Mouse (Mus musculus): ENCODE results near the gene Tmem265.

The Tmem265 gene

DNA sequence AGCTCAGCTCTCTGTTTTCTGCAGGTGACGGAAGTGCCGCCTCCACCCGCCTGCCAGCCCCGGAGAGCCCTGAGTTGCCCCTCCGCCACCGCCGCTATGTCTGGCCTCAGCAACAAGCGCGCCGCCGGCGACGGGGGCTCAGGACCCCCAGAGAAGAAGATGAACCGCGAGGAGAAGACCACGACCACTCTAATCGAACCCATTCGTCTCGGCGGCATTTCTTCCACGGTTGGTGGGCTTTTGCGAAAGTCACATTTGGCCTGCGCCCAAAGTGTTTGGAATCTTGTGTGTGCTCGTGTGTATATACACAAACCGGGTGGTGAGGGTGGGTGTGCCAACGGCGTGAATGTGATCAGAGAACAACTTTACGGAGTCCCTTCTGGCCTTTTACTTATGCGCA is 27.7 kb downstream of the Tmem265 start:
- no peak for DNase-seq

DNA sequence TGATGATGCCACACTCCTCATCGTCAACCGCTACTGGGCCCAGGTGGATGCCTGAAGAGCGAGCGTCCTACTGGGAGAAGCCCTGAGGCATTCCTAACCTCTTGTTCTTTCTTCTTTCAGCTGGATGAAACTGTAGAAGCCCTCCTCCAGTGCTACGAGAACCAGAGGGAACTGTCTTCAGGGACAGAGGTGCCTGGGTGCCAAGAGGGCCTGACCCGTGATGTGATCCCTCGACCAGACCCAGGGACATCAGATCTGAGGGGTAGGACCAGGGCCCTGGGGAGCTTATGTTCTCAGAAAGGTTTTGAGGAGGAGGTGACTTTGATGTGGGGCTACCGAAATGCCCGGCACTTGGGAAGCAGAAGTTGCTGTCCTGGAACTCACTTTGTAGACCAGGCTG is 28.4 kb downstream of the Tmem265 start:
- DNase-seq, result no peak

DNA sequence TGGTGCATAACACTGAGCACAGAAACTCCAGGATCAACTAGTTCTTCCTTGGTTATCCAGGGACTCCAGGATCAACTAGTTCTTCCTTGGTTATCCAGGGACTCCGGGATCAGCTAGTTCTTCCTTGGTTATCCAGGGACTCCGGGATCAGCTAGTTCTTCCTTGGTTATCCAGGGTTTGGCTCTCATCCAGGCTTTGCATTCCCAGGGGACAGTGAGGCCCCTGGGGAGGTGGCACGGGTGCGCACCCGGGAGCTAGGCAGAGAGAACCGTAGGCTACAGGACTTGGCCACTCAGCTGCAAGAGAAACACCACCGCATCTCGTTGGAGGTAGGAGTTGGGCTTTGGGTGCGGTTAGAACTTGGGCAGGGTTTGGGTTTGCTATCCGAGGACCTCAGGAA is 29.9 kb downstream of the Tmem265 start:
- no peak for DNase-seq

DNA sequence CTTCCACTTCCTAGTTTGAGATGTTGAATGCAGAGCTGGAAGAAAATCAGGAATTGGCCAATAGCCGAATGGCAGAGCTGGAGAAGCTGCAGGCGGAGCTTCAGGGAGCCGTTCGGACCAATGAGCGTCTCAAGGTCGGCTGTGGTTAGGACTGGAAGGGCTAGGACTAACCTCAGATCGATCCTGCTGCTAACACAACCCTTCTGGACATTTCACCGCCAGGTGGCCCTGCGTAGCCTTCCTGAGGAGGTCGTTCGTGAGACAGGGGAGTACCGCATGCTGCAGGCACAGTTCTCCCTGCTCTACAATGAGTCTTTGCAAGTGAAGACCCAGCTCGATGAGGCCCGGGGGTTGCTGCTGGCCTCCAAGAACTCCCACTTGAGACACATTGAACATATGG is 31.4 kb downstream of the Tmem265 start:
- DNase-seq, result no peak

DNA sequence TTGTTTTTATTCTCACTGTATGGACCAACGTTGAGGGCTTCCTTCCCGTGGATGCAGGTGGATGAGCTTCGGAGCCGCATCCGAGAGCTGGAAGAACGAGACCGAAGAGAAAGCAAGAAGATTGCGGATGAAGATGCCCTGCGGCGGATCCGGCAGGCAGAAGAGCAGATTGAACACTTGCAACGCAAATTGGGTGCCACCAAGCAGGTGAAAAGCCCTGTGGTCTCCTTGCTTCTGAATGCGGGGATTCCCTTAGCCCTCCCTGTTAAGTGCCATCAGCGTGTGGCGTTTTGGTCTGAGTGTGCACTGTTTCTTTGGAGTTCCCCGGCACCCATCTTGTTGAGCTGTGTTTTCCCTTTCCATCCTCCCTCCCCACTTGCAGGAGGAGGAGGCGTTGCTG is 35.6 kb downstream of the Tmem265 start:
- DNase-seq, result no peak

DNA sequence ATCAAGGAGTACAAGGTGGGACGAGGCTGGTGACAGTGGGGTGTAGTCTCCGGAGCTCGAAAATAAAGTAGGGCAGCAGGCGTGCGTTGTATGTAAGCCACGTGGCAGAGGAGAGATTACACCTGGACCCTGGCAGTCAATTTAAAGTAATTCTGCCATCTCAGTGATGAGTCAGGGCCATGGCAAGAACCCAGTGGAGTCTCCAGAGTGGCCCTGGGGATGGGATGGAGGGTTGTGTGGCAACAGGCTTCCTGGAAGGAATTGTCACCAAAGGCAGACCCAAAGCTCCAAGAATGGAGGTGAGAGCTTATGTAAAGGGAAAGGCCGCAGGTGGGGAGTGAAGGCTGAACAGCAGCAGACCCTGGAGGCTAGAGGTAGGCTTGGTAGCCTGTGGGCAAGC is 39.4 kb downstream of the Tmem265 start:
- no peak for DNase-seq

DNA sequence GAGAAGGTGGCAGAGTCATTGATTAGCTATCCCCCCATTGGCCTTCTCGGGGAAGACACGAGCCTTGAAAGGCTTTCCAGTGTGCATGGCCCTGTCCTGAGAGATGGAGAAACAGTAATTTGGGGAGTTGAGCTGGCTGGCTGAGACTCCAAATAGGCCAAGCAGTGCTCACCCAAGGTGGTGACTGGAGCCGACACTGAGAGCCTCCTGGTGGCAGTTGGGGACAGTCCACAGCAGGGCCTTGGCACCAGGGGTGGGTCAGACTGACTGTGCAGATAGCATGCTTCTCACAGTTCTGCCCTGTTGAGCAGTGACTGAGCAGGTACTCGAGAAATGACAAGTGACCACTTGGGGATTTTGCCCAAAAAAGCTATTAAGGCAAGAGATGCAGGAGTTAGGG is 40.5 kb downstream of the Tmem265 start:
- no peak for DNase-seq

DNA sequence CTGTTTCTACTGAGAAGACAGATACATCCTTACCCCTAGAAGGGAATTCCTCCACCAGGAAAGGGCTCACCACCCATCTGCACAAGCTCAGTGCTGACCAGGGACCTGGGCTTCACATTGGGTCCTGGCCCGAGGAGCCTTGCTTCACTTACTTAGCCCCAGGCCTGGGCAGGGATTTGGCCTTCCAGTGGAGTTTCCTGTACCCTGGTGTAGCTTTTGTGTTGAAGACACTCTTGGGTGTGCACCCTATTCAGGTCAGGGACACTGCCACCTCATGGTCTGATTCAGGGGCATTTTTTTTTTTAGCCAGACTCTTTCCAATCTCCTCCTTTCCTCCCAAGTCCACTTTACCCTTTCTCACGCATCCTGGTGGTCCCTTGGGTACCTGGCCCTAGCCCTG is 41.7 kb downstream of the Tmem265 start:
- no peak for DNase-seq

DNA sequence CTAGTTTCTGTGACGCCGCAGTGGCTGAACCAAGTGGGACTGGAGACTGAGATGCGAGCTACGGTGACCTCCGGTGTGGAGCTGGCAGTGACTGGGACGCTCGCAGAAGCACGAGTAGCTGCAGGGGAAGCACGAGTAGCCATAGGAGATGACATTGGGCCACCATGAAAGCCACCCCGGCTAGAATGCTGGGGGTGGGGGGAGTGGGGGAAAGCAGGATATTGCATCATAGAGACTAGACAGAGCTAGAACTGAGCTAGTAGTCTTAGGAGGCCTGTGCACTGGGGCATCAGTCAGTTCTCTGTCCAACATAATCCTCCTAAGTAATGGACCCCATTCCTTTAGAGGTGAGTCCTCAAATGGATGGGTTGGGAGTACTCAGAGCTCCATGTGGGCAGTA is 43.1 kb downstream of the Tmem265 start:
- DNase-seq, result no peak

DNA sequence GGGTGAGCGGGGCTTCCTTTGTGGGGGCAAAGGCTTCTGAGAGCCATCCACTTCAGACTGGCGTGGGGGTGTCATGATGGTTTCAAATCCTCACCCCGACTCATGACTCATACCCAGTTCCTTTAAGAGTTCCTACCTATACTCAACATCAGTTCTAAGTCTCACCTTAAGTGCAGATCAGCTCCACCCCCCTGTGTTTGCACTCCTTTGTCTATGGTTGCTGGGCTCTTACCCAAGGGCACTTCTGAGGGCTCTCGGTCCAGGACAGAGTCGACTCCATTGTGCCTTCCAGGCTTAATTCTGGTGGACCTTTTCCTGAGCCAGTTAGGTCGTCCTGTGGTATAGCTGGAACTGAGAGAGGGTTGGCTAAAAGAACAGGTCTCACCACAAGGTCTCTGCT is 46.0 kb downstream of the Tmem265 start:
- DNase-seq, result no peak

DNA sequence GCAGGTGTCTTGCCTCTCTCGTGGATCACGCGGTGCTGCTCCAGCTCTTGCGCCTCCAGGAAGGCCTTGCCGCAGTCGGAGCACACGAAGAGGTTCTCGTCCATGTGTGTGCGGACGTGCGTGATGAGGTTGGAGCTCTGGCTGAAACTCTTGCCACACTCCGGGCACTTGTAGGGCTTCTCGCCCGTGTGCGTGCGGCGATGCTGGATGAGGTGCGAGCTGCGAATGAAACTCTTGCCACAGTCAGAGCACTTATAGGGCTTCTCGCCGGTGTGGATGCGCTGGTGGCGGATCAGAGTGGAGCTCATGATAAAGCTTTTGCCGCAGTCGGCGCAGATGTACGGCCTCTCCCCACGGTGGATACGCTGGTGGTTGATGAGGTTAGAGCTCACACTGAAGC is 49.8 kb downstream of the Tmem265 start:
- no peak for DNase-seq

DNA sequence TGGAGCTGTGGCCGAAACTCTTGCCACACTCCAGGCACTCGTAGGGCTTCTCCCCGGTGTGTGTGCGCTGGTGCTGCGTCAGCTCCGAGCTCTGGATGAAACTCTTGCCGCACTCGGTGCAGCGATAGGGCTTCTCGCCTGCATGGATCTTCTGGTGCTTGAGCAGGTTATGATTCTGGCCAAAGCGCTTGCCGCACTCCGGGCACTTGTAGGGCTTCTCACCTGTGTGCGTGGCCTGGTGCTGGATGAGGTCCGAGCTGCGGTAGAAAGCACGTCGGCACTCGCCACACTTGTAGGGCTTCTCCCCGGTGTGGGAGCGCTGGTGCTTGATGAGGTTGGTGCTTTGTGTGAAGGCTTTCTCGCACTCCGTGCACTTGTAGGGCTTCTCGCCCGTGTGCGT is 50.4 kb downstream of the Tmem265 start:
- DNase-seq, result no peak

DNA sequence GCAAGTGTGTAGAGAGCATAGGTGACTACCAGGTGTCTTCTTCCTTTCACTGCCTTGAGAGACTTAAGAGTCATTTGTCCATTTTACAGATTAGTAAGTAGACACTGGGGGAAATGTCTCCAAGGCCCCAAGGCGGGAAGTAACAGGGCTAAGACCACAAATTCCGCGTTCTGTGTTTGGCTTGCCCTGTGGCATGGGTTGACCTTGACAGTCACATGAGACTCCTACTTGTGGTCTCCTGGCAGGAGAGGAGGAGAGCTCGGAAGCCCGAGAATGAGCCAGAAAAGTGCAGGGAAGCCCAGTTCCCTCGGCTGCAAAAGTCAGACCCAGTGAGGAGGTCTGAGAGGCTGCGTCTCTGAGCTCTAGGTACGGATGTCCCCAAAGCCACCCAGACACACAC is 52.3 kb downstream of the Tmem265 start:
- DNase-seq, result no peak

DNA sequence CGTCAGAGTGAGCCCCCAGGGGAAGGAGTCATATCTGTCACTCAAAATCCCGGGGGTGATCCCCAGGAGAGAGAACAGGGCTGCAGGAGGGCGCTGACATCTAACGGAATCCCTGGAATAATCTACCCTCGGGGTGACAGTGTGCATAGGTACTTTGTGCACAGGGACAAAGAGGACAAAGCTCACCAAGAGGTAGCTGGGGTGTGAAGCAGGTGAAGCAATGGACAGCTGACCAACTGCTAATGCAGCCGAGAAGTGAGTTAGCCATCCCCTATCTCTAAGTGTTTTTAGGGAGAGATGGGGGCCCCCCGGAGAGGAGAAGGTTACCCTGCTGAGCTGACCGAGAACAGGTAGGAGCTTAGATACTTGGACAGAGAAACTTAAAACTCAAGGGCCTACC is 52.9 kb downstream of the Tmem265 start:
- no peak for DNase-seq

DNA sequence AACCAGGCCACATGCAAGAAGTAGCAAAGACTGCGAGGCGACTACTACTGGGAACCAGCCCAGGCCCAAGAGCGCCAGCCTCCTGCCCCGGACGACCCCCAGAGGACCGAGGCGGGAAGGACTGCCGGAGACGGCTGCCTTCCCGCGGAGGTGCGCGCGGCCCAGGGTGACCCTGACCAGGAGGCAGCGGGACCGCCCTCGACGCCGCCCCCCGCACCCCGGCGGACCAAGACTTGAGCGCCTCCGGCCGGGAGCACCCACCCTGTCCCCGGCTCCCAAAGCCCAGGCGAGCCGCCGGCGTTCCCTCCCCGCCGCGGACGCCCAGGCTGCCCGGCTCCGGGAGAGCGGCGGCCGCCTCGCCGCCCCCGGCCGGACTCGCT is 53.3 kb downstream of the Tmem265 start:
- no peak for DNase-seq

DNA sequence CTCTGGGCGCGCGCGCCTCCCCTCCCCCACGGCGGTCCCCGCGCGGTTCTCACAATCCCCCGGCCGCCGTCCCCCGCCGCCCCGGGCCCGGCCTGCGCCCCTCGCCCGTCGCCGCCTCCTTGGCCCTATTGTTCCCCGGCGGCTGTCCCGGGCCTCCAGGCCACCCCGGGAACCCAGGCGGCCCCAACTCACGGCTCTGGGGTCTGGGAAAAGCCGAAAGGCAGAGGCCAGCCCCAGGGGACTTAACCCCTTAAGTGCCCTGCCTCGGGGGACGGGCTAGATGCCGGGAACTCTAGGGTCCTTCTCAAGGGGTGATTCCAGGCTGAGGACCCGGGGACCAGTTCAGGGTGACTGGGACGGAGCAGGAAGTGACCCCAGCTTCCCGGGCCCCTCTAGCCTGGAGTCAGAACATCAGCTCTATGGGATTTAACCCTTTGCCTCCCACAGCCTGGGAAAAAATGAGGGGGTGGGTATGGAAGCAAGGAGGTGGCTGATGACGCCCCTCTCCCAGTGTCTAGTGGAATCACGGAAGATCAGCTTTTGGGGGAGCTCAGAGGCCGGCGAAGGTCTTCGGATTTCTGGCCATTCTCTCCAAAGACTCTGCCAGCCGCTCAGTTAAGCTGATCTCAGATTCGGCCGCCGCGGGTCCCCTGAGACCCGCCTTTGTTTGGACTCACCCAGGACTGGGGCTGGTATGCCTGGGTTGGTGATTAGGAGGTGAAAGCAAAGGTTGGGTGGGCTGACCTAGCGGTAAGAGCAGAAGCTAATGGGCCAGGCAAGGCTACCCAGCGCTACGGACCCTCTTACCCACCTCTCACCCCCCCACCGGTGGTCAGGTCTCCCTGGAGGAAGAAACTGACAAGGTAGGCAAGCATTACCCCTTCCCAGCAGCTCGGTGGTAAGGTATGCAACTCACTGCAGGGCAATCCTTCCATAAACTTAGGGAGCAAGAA is 54.0 kb downstream of the Tmem265 start, which contains the start of gene Zfp629:
Gene Zfp629 (minus strand): TSS at position 907 of the 953 bp plus-strand sequence.
- peak; percentile 82 for DNase-seq

DNA sequence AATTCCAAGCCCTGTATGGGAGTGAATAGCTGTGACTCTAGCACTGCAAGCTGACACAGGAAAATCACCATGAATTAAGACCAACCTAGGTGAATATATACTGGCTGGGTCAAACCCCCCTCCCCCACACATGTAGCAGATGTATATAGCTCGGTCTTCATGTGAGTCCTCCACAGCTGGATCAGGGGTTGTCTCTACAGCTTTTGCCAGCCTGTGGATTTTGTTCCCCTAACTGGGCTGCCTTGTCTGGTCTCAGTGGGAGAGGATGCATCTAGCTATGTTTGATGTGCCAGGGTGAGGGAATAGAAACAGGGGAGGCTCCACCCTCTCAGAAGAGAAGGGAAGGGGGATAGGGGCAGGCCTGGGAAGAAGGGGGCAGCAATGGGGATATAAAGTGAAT is 55.1 kb downstream of the Tmem265 start:
- no peak for DNase-seq
